Mouse (Mus musculus) lung, postnatal 0 days (tissue): ENCODE measurements at regions not wholly inside any gene's neighbourhood (a gene's known extent, or its start where the extent isn't known, plus 50 kb on each side); places are given as distances from the start of the nearest gene placed in this dataset.

ENCODE experiments used
- ATAC-seq: fragments of 200-750 bp; cut with Nextera tagmentation; 2 replicates; pipeline ENCODE4 v1.8.0; 2017; ENCODE audit warnings: moderate library complexity
- DNase-seq: peaks from one replicate; pipeline ENCODE4 v3.0.0-alpha.2; 2016; ENCODE audit warnings: low spot score
- H3K27ac ChIP-seq: fragments of 300-500 bp; sonication (generic); 2 replicates; pipeline ENCODE4 v1.5.1; 2014; ENCODE audit warnings: antibody characterized with exemption, mild to moderate bottlenecking, low read length, mixed read lengths
- H3K27me3 ChIP-seq: fragments of 300-500 bp; sonication (generic); replicated peaks from 2 replicates; pipeline ENCODE4 v1.6.1; 2014; ENCODE audit warnings: low read length, mixed read lengths; ENCODE audit not compliant: insufficient read depth
- H3K36me3 ChIP-seq: fragments of 300-500 bp; sonication (generic); 2 replicates; pipeline ENCODE4 v1.6.1; 2014; ENCODE audit warnings: low read length, mixed read lengths; ENCODE audit not compliant: insufficient read depth
- H3K4me1 ChIP-seq: fragments of 300-500 bp; sonication (generic); 2 replicates; pipeline ENCODE4 v1.6.1; 2014; ENCODE audit warnings: antibody characterized with exemption, low read depth, low read length, mixed read lengths; ENCODE audit not compliant: insufficient read depth
- H3K4me2 ChIP-seq: fragments of 300-500 bp; sonication (generic); replicated peaks from 2 replicates; pipeline ENCODE4 v1.6.1; 2014; ENCODE audit warnings: low read depth, mild to moderate bottlenecking, low read length, moderate library complexity, mixed read lengths
- H3K4me3 ChIP-seq: fragments of 300-500 bp; sonication (generic); 2 replicates; pipeline ENCODE4 v1.5.1; 2014; ENCODE audit warnings: low read depth, low read length
- H3K9ac ChIP-seq: fragments of 300-500 bp; sonication (generic); replicated peaks from 2 replicates; pipeline ENCODE4 v1.6.1; 2014; ENCODE audit warnings: low read depth, mild to moderate bottlenecking
- H3K9me3 ChIP-seq: fragments of 300-500 bp; sonication (generic); 2 replicates; pipeline ENCODE4 v1.6.1; 2016; ENCODE audit warnings: low read length, mixed read lengths
- CTCF ChIP-seq: IDR thresholded peaks from 2 replicates; pipeline ENCODE4 v1.5.1; 2016; ENCODE audit warnings: antibody characterized with exemption, mild to moderate bottlenecking
- EP300 ChIP-seq: IDR thresholded peaks from 2 replicates; pipeline ENCODE4 v1.6.1; 2016; ENCODE audit warnings: antibody characterized with exemption, mild to moderate bottlenecking, control low read depth
- WGBS: fragments of 180-500 bp; shearing (Covaris S2); extraction: QIAGEN DNeasy Blood & Tissue Kit; methylation state at CpG from one replicate; pipeline ENCODE4 v1.1.7; 2014; 5-methylcytosine and 5-hydroxymethylcytosine counted together

GRCm38 (mm10) chr1:142771010-142771409, 869.5 kb upstream of the B3galt2 start:
- DNase-seq, result no peak
- Histone ChIP-seq H3K27ac (no peak overlapping the region), H3K4me2 (no peak overlapping the region), H3K4me3 (no peak overlapping the region), H3K9me3 (no peaks in the 10 kb centered on the region), H3K9ac (no peak overlapping the region), H3K4me1 (no peaks in the 10 kb centered on the region), H3K36me3 (no peaks in the 10 kb centered on the region), H3K27me3 (no peaks in the 10 kb centered on the region)
- TF ChIP-seq EP300 (no peak), CTCF (no peak)
- no peak for ATAC-seq
- WGBS, result 86% methylated on average over 2 of the region's 2 CpGs
